Mouse (Mus musculus): ENCODE measurements around the gene Dxo. TPM values are rescaled to one million over a fixed set of nuclear protein-coding genes. Genes with fewer than 3 reads are reported as not detected.
"Not testable (repeated sequence)": the region's sequence is repeated elsewhere in the genome, so short reads cannot be mapped to it uniquely, and the experiment has no call there.

The Dxo gene
- total RNA-seq (2012; rRNA removed): 39.0 and 45.2 TPM in 2 replicates

DNA sequence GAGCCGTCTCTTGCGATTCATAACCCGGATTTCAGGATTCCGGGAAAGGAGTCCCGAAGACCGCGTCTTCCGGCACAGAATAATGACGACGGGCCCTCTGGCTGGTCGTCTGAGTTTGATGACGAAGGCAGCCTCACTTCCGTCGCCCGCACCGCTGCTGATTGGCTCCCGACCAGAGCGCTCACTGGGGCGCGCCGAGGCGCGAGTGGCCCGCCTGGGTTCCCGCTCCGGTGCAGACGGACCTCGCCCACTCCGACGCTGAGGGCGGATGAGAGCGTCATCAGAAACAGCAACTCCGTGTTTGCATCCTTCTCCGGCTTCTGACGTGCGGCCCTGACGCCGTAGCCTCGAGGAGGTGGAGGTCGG, at the start of gene Dxo, which contains the start of gene Stk19:
TSS of gene Dxo (plus strand) at position 164 of the 366 bp plus-strand sequence.
TSS of gene Stk19 (minus strand) at position 90 of the 366 bp plus-strand sequence.
- Histone ChIP-seq H3K9me3 (ENCODE audit: control insufficient read depth, insufficient read depth, low read depth, low read length) (no peaks in the 10 kb centered on the region), H3K27ac (ENCODE audit: insufficient read depth, low read depth, low read length, poor library complexity, severe bottlenecking) (no peak within 1 kb of the TSS), H3K9ac (ENCODE audit: insufficient read depth, low read depth, low read length, poor library complexity, severe bottlenecking) (peak within 1 kb of the TSS; percentile 87), H3K4me1 (ENCODE audit: control insufficient read depth in 2 of 2, insufficient read depth in 2 of 2, low read length in 2 of 2, poor library complexity in 1 of 2) (peaks cover 0 to 6% of the 10 kb centered on the region in 2 experiments; a peak in 1 of 4 replicates), H3K36me3 (ENCODE audit: control insufficient read depth, insufficient read depth, low read length, poor library complexity, severe bottlenecking) (peaks cover 31% of the 10 kb centered on the region), H3K4me3 (ENCODE audit: insufficient read depth in 1 of 2, low read depth in 1 of 2, low read length in 2 of 2, poor library complexity in 1 of 2, severe bottlenecking in 1 of 2) (peak within 1 kb of the TSS; percentile 82 to 84)
- DNase-seq (ENCODE audit: low read depth, low spot score): peak; percentile 94
- in situ Hi-C loops (cut with MboI; ENCODE audit: low sequenced_read_pairs in 2 of 2, unreplicated experiment in 2 of 2): no loop called here
- TF ChIP-seq ZNF384 (IDR thresholded peaks at IDR 0.05; ENCODE audit: low read depth, low read length): no peak
- no peak for TF ChIP-seq CHD2 (IDR thresholded peaks at IDR 0.05; ENCODE audit: low read depth, low read length)
- no peak for TF ChIP-seq MAFK (IDR thresholded peaks at IDR 0.05; ENCODE audit: insufficient read depth, low read depth, low read length)
- 0 out of 2 replicates have a peak, but pooled peaks have one; percentile 28 for TF ChIP-seq ZC3H11A (IDR thresholded peaks at IDR 0.05; ENCODE audit: borderline replicate concordance, low read depth, low read length)
- peak; percentile 83 for TF ChIP-seq HCFC1 (IDR thresholded peaks at IDR 0.05; ENCODE audit: borderline replicate concordance, insufficient read depth, low read length)

DNA sequence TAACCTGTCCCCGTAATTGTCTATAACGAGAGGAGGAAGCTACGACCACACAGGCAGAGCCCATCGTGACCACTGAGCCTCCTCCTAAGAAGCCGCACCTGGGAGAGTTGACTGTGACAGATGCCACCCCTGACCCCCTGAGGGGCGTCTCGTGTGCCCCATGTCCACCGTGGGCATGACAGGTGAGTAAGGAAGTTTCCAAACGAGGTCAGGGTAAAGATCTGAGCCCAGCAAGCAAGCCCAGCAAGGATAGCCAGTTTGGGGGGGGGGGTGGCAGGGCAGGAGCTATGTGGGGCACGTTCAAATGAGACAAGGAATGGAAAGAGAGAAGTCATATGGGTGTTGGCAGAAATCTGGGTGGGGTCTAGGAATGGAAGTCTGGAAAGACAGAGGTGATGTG, 41.8 kb upstream of the Dxo start:
- Histone ChIP-seq H3K4me1 (ENCODE audit: control insufficient read depth in 2 of 2, insufficient read depth in 2 of 2, low read length in 2 of 2, poor library complexity in 1 of 2) (no peaks in the 10 kb centered on the region), H3K9ac (ENCODE audit: insufficient read depth, low read depth, low read length, poor library complexity, severe bottlenecking) (no peak overlapping the region), H3K36me3 (ENCODE audit: control insufficient read depth, insufficient read depth, low read length, poor library complexity, severe bottlenecking) (no peaks in the 10 kb centered on the region), H3K9me3 (ENCODE audit: control insufficient read depth, insufficient read depth, low read depth, low read length) (no peaks in the 10 kb centered on the region), H3K4me3 (ENCODE audit: insufficient read depth in 1 of 2, low read depth in 1 of 2, low read length in 2 of 2, poor library complexity in 1 of 2, severe bottlenecking in 1 of 2) (no peak overlapping the region), H3K27ac (ENCODE audit: insufficient read depth, low read depth, low read length, poor library complexity, severe bottlenecking) (no peak overlapping the region)
- no peak for DNase-seq (ENCODE audit: low read depth, low spot score)
- in situ Hi-C loops (cut with MboI; ENCODE audit: low sequenced_read_pairs in 2 of 2, unreplicated experiment in 2 of 2): no loop called here
- TF ChIP-seq HCFC1 (IDR thresholded peaks at IDR 0.05; ENCODE audit: borderline replicate concordance, insufficient read depth, low read length) (no peak), ZC3H11A (IDR thresholded peaks at IDR 0.05; ENCODE audit: borderline replicate concordance, low read depth, low read length) (no peak), MAFK (IDR thresholded peaks at IDR 0.05; ENCODE audit: insufficient read depth, low read depth, low read length) (no peak), ZNF384 (IDR thresholded peaks at IDR 0.05; ENCODE audit: low read depth, low read length) (no peak)

DNA sequence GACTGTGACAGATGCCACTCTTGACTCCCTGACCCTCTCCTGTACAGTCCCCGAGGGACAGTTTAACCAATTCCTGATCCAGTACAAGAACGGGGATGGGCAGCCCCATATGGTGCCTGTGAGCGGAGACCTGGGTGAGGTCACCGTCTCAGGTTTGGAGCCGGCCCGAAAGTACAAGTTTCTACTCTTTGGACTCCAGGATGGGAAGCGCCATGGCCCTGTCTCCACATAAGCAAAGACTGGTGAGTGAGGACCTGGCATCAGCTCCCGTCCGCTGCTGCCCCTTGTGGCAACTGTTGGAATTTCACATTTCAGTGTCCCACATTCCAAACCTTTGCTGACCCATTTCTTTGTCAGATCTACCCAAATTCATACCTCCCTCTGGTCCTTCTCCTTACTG, 41.2 kb upstream of the Dxo start:
- in situ Hi-C loops (cut with MboI; ENCODE audit: low sequenced_read_pairs in 2 of 2, unreplicated experiment in 2 of 2): no loop called here
- H3K9ac ChIP-seq (ENCODE audit: insufficient read depth, low read depth, low read length, poor library complexity, severe bottlenecking): no peak overlapping the region
- peak; percentile 24 for DNase-seq (ENCODE audit: low read depth, low spot score)
- no peak for TF ChIP-seq ZNF384 (IDR thresholded peaks at IDR 0.05; ENCODE audit: low read depth, low read length)
- TF ChIP-seq CHD2 (IDR thresholded peaks at IDR 0.05; ENCODE audit: low read depth, low read length): no peak
- TF ChIP-seq MAFK (IDR thresholded peaks at IDR 0.05; ENCODE audit: insufficient read depth, low read depth, low read length): no peak
- no peak for TF ChIP-seq ZC3H11A (IDR thresholded peaks at IDR 0.05; ENCODE audit: borderline replicate concordance, low read depth, low read length)
- TF ChIP-seq HCFC1 (IDR thresholded peaks at IDR 0.05; ENCODE audit: borderline replicate concordance, insufficient read depth, low read length): no peak
- no peaks in the 10 kb centered on the region for H3K9me3 ChIP-seq (ENCODE audit: control insufficient read depth, insufficient read depth, low read depth, low read length)
- no peak overlapping the region for H3K4me3 ChIP-seq (ENCODE audit: insufficient read depth in 1 of 2, low read depth in 1 of 2, low read length in 2 of 2, poor library complexity in 1 of 2, severe bottlenecking in 1 of 2)
- no peaks in the 10 kb centered on the region for H3K4me1 ChIP-seq (ENCODE audit: control insufficient read depth in 2 of 2, insufficient read depth in 2 of 2, low read length in 2 of 2, poor library complexity in 1 of 2)
- H3K36me3 ChIP-seq (ENCODE audit: control insufficient read depth, insufficient read depth, low read length, poor library complexity, severe bottlenecking): no peaks in the 10 kb centered on the region
- no peak overlapping the region for H3K27ac ChIP-seq (ENCODE audit: insufficient read depth, low read depth, low read length, poor library complexity, severe bottlenecking)

DNA sequence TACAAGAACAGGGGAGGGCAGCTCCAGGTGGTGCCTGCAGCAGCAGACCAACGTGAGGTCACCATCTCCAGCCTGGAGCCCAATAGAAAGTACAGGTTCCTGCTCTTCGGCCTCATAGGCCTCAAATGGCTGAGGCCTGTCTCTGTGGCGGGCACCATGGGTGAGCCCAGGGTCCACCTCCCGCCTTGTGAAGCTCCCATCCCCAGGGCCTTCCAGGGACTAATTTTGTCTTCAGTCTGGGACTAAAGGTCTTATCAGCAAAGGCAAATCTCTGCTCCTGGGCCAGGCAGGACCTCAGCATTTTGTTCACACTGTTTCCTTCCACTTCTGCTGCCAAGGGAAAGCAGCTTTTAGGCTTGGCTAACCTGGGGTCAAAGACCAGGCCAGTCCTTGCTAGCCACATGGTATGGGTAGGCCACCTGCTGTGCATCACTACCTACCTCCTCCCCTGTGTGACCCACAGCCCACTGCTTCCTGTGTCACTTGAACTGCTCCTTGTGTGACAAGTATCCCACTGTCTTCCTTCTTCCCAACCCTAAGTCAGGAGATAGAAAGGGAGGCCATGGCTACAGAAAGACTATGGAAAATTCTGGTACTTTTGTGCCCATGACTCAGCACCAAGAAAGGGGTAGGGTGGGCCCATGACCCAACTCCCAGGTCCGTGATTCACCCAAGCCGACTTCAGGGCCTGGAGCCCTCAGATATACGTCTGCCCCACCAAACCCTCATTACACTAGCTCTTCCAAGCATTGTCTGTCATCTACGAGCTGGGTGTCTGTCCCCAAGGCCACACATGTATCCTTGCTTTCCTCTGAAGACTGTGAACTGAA, 40.3 kb upstream of the Dxo start:
- H3K4me1 ChIP-seq (ENCODE audit: control insufficient read depth in 2 of 2, insufficient read depth in 2 of 2, low read length in 2 of 2, poor library complexity in 1 of 2): no peaks in the 10 kb centered on the region
- H3K9ac ChIP-seq (ENCODE audit: insufficient read depth, low read depth, low read length, poor library complexity, severe bottlenecking): no peak overlapping the region
- no peaks in the 10 kb centered on the region for H3K9me3 ChIP-seq (ENCODE audit: control insufficient read depth, insufficient read depth, low read depth, low read length)
- no peak for TF ChIP-seq HCFC1 (IDR thresholded peaks at IDR 0.05; ENCODE audit: borderline replicate concordance, insufficient read depth, low read length)
- TF ChIP-seq MAFK (IDR thresholded peaks at IDR 0.05; ENCODE audit: insufficient read depth, low read depth, low read length): no peak
- no peak for TF ChIP-seq ZNF384 (IDR thresholded peaks at IDR 0.05; ENCODE audit: low read depth, low read length)
- TF ChIP-seq ZC3H11A (IDR thresholded peaks at IDR 0.05; ENCODE audit: borderline replicate concordance, low read depth, low read length): no peak
- no peak for TF ChIP-seq CHD2 (IDR thresholded peaks at IDR 0.05; ENCODE audit: low read depth, low read length)
- no peak overlapping the region for H3K4me3 ChIP-seq (ENCODE audit: insufficient read depth in 1 of 2, low read depth in 1 of 2, low read length in 2 of 2, poor library complexity in 1 of 2, severe bottlenecking in 1 of 2)
- in situ Hi-C loops (cut with MboI; ENCODE audit: low sequenced_read_pairs in 2 of 2, unreplicated experiment in 2 of 2): no loop called here
- H3K36me3 ChIP-seq (ENCODE audit: control insufficient read depth, insufficient read depth, low read length, poor library complexity, severe bottlenecking): no peaks in the 10 kb centered on the region
- H3K27ac ChIP-seq (ENCODE audit: insufficient read depth, low read depth, low read length, poor library complexity, severe bottlenecking): no peak overlapping the region
- DNase-seq (ENCODE audit: low read depth, low spot score): no peak

- DNase-seq (ENCODE audit: low read depth, low spot score); H3K4me1 ChIP-seq (ENCODE audit: control insufficient read depth in 2 of 2, insufficient read depth in 2 of 2, low read length in 2 of 2, poor library complexity in 1 of 2); H3K9ac ChIP-seq (ENCODE audit: insufficient read depth, low read depth, low read length, poor library complexity, severe bottlenecking); H3K36me3 ChIP-seq (ENCODE audit: control insufficient read depth, insufficient read depth, low read length, poor library complexity, severe bottlenecking); H3K4me3 ChIP-seq (ENCODE audit: insufficient read depth in 1 of 2, low read depth in 1 of 2, low read length in 2 of 2, poor library complexity in 1 of 2, severe bottlenecking in 1 of 2); H3K9me3 ChIP-seq (ENCODE audit: control insufficient read depth, insufficient read depth, low read depth, low read length); H3K27ac ChIP-seq (ENCODE audit: insufficient read depth, low read depth, low read length, poor library complexity, severe bottlenecking); in situ Hi-C loops (cut with MboI; ENCODE audit: low sequenced_read_pairs in 2 of 2, unreplicated experiment in 2 of 2): not testable (repeated sequence)
These were observed 39.4 kb upstream of the Dxo start for GRCm38 (mm10) chr17:34797211-34797995.

DNA sequence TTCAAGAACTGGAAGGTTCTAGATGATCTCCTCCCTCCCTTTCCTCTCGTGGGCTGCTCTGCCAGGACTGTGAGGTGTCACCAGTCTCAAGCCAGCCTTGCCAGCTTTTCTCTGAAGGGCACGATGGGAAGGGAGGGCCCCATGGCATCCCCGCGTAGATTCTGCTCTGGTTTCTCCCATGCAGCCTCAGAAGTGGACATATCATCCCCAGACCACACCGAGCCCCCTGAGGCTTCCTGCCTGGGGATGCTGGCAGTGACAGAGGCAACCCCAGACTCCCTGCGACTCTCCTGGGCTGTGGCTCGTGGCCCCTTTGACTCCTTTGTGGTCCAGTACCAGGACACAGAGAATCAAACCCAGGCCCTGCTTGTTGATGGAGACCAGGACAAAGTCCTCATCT, 38.7 kb upstream of the Dxo start:
- H3K4me3 ChIP-seq (ENCODE audit: insufficient read depth in 1 of 2, low read depth in 1 of 2, low read length in 2 of 2, poor library complexity in 1 of 2, severe bottlenecking in 1 of 2); H3K4me1 ChIP-seq (ENCODE audit: control insufficient read depth in 2 of 2, insufficient read depth in 2 of 2, low read length in 2 of 2, poor library complexity in 1 of 2); H3K9me3 ChIP-seq (ENCODE audit: control insufficient read depth, insufficient read depth, low read depth, low read length); H3K36me3 ChIP-seq (ENCODE audit: control insufficient read depth, insufficient read depth, low read length, poor library complexity, severe bottlenecking); H3K27ac ChIP-seq (ENCODE audit: insufficient read depth, low read depth, low read length, poor library complexity, severe bottlenecking); DNase-seq (ENCODE audit: low read depth, low spot score); in situ Hi-C loops (cut with MboI; ENCODE audit: low sequenced_read_pairs in 2 of 2, unreplicated experiment in 2 of 2); H3K9ac ChIP-seq (ENCODE audit: insufficient read depth, low read depth, low read length, poor library complexity, severe bottlenecking): not testable (repeated sequence)

Measured in ES-E14 (cell line).